Mouse (Mus musculus) testis, adult 2 months (tissue): ENCODE data around the gene Bri3. TPM values are rescaled to one million over a fixed set of nuclear protein-coding genes. Genes with fewer than 3 reads are reported as not detected.
A peak's percentile ranks its signal among the peaks of the same experiment; 100 is the strongest.

Experiments used
- H3K27ac ChIP-seq: fragments of 200-500 bp; 2 replicates; pipeline ENCODE4 v1.5.1; 2012; ENCODE audit warnings: low read depth, low read length; ENCODE audit not compliant: control insufficient read depth, insufficient read depth
- H3K27me3 ChIP-seq: fragments of 200-500 bp; 2 replicates; pipeline ENCODE4 v1.6.1; 2012; ENCODE audit warnings: mild to moderate bottlenecking, low read length, moderate library complexity; ENCODE audit not compliant: control insufficient read depth, insufficient read depth
- H3K36me3 ChIP-seq: fragments of 200-500 bp; 2 replicates; pipeline ENCODE4 v1.6.1; 2012; ENCODE audit warnings: mild to moderate bottlenecking, low read length; ENCODE audit not compliant: control insufficient read depth, insufficient read depth
- H3K4me1 ChIP-seq: fragments of 200-500 bp; 2 replicates; pipeline ENCODE4 v1.6.1; 2012; ENCODE audit warnings: low read length; ENCODE audit not compliant: control insufficient read depth, insufficient read depth
- H3K4me3 ChIP-seq: fragments of 200-500 bp; 2 replicates; pipeline ENCODE4 v1.5.1; 2012; ENCODE audit warnings: low read depth, mild to moderate bottlenecking, low read length, moderate library complexity, mixed read lengths; ENCODE audit not compliant: control insufficient read depth
- CTCF ChIP-seq: fragments of 200-500 bp; IDR thresholded peaks from 2 replicates; pipeline ENCODE4 v1.5.1; 2012; ENCODE audit warnings: low read depth, mild to moderate bottlenecking, inconsistent platforms, low read length, moderate library complexity; ENCODE audit not compliant: control insufficient read depth, insufficient read depth, insufficient replicate concordance
- POLR2A ChIP-seq: fragments of 200-500 bp; IDR thresholded peaks from 2 replicates; pipeline ENCODE4 v1.6.1; 2012; ENCODE audit warnings: low read depth, mild to moderate bottlenecking, inconsistent platforms, low read length, moderate library complexity; ENCODE audit not compliant: control insufficient read depth
- polyA plus RNA-seq: library from polyadenylated mRNA; depleted of rRNA; stranded (reverse); fragments of >200 nt; gene quantifications from 2 replicates; pipeline ENCODE4 v1.2.3, GENCODE M21; 2012

The Bri3 gene
- polyA plus RNA-seq, 1 experiment = 174 TPM

- no peak for TF ChIP-seq CTCF
- TF ChIP-seq POLR2A = no peak
- Histone ChIP-seq H3K27me3 (no peaks in the 10 kb centered on the region), H3K36me3 (no peaks in the 10 kb centered on the region), H3K27ac (no peak overlapping the region), H3K4me1 (peaks cover 4% of the 10 kb centered on the region), H3K4me3 (no peak overlapping the region)
Measured at GRCm38 (mm10) chr5:144379431-144379830, 135.2 kb downstream of the Bri3 start.

DNA sequence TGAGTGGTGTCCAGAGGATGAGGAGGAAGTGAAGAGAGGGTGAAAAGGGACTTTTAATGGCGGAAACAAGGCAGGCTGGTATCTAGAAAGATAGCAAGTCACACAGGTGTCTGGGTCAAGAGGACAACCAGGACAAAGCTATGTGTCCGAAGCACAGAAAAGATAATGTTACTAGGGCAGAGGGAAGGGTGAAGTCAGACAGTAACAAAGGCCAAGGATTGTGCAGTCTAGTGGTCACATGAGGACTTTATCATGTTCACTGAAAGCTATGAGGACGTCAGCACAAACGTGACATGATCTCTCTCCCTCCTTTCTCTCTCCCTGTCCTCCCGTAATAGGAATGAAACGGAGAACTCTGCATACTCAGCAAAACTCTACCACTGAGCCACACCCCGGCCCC is 136.5 kb downstream of the Bri3 start:
- no peak for TF ChIP-seq CTCF
- TF ChIP-seq POLR2A = no peak
- Histone ChIP-seq H3K27me3 (no peaks in the 10 kb centered on the region), H3K27ac (no peak overlapping the region), H3K4me3 (no peak overlapping the region), H3K36me3 (no peaks in the 10 kb centered on the region), H3K4me1 (peaks cover 4% of the 10 kb centered on the region)

DNA sequence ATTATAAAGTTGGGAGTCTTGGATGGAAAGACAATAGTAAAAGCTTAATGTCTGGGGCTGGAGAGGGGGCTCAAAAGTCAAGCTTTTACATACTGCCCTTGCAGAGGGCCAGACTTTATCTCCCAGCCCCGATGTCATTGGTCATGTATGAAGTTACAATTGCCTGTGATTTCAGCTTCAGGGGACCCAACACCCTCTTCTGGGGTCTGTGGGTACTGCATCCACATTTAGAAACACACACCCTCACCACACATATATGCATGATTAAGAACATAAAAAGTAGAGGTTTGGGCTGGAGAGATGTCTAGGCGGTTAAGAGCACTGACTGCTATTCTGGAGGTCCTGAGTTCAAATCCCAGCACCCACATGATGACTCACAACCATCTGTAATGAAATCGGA is 137.5 kb downstream of the Bri3 start:
- peaks cover 4% of the 10 kb centered on the region for H3K4me1 ChIP-seq
- no peaks in the 10 kb centered on the region for H3K27me3 ChIP-seq
- no peaks in the 10 kb centered on the region for H3K36me3 ChIP-seq
- no peak for TF ChIP-seq CTCF
- no peak for TF ChIP-seq POLR2A
- no peak overlapping the region for H3K27ac ChIP-seq
- H3K4me3 ChIP-seq = no peak overlapping the region

- H3K4me1 ChIP-seq = peaks cover 4% of the 10 kb centered on the region
- H3K4me3 ChIP-seq = no peak overlapping the region
- no peak for TF ChIP-seq POLR2A
- peak; percentile 93 for TF ChIP-seq CTCF
- no peaks in the 10 kb centered on the region for H3K27me3 ChIP-seq
- no peaks in the 10 kb centered on the region for H3K36me3 ChIP-seq
- no peak overlapping the region for H3K27ac ChIP-seq
Measured at GRCm38 (mm10) chr5:144383936-144384335, 139.7 kb downstream of the Bri3 start.

DNA sequence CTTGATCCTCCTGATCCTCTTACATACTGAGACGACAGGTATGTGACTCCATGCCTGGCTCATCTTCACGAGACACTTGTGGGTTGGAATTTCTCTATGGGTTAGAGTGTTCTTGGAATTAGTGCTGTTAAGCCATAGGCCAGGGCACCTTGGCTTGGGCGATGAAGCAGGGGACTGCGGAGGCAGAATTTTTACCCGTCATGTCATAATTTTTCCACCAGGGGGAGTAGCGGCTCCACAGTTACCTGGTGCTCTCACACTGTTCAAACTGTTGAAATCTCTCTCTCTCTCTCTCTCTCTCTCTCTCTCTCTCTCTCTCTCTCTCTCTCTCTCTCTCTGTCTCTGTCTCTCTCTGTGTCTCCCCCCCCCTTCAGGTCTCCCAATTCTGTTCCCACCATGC is 143.6 kb downstream of the Bri3 start:
- Histone ChIP-seq H3K27me3 (no peaks in the 10 kb centered on the region), H3K4me1 (no peaks in the 10 kb centered on the region), H3K36me3 (no peaks in the 10 kb centered on the region), H3K4me3 (no peak overlapping the region), H3K27ac (no peak overlapping the region)
- TF ChIP-seq POLR2A (no peak), CTCF (peak; percentile 64; the same call in 1 of the 2 replicates)

DNA sequence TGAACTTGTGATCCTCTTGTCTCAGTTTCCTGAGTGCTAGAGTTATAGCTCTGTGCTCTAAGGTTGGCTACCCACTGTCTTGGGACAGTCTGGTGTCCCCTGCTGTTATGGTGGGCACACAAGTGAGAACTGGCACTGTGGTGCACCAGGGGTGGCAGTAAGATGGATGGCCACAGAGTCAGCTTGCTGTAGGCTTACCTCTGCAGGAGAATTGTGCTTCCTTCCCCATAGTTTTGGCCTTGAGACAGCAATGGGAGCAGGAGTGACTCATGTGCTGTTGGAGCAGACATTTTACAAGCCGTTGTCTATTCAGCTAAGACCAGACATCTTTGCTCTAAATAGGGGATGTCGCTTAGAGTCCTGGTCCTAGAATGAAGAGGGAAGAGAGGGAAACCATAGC is 149.9 kb downstream of the Bri3 start:
- Histone ChIP-seq H3K27me3 (no peaks in the 10 kb centered on the region), H3K36me3 (no peaks in the 10 kb centered on the region), H3K27ac (no peak overlapping the region), H3K4me1 (peaks cover 3% of the 10 kb centered on the region; the same call in 1 of the 2 replicates), H3K4me3 (no peak overlapping the region)
- TF ChIP-seq CTCF = no peak
- TF ChIP-seq POLR2A = no peak

GRCm38 (mm10) chr5:144397566-144397965 is 153.3 kb downstream of the Bri3 start:
- H3K27ac ChIP-seq = no peak overlapping the region
- TF ChIP-seq POLR2A = no peak
- TF ChIP-seq CTCF = no peak
- H3K36me3 ChIP-seq = no peaks in the 10 kb centered on the region
- no peak overlapping the region for H3K4me3 ChIP-seq
- H3K27me3 ChIP-seq = no peaks in the 10 kb centered on the region
- H3K4me1 ChIP-seq = peaks cover 5% of the 10 kb centered on the region

DNA sequence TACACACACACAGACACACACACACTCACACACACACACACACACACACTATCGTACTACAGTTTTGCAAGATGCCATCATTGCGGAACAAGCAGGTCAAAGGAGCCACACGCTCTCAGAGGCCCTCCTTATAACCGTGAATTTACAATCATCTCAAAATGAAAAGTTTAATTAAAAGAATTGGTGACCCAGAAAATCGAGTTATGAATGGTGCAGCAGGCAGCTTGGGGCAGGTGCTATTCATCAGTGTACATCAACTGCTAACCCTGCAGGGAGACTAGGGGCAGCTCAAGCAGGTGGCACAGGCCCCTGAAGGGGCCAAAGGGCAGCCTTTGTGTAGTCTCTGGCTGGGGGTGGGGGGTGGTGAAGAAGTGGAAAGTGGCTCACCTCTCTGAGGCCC is 156.6 kb downstream of the Bri3 start:
- no peaks in the 10 kb centered on the region for H3K36me3 ChIP-seq
- H3K4me3 ChIP-seq = no peak overlapping the region
- H3K4me1 ChIP-seq = peaks cover 5% of the 10 kb centered on the region
- TF ChIP-seq CTCF = no peak
- no peak for TF ChIP-seq POLR2A
- H3K27me3 ChIP-seq = no peaks in the 10 kb centered on the region
- no peak overlapping the region for H3K27ac ChIP-seq
